Mouse (Mus musculus) olfactory bulb, adult 2 months (tissue): ENCODE measurements around the gene Thrap3.

Experiments
- CTCF ChIP-seq: fragments of 200-500 bp; IDR thresholded peaks from 2 replicates; pipeline ENCODE4 v1.5.1; 2012; ENCODE audit warnings: low read depth, mild to moderate bottlenecking, low read length, moderate library complexity; ENCODE audit not compliant: insufficient read depth
- POLR2A ChIP-seq: fragments of 200-500 bp; IDR thresholded peaks from 2 replicates; pipeline ENCODE4 v1.6.1; 2012; ENCODE audit warnings: mild to moderate bottlenecking, low read depth, low read length, moderate library complexity; ENCODE audit not compliant: insufficient read depth

DNA sequence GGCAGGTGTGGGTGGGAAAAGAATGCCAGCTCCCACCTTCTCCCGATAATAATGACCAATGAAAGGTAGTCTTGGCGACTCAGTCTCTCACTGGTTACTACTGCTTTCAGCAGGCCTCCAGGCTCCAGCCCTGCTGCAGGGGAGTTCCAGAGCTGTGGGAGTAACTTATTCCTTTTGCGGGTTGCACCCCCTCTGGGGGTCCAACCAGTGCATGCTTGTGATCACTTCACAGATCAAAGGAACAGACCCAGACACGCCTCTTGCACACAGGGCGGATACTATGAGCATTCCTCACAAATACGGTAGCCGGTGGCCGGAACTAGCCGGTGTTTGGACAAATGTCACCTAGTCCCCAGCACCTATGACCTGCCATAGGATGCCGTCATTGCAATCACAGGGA lies 52.8 kb downstream of the Thrap3 start:
- TF ChIP-seq POLR2A (no peak), CTCF (no peak)
